Mouse (Mus musculus): ENCODE data around the gene Slc12a7. TPM values are rescaled to one million over a fixed set of nuclear protein-coding genes. Genes with fewer than 3 reads are reported as not detected.

Gene Slc12a7
- polyA plus RNA-seq (2015; fragmentation: Nextera tagmentation; extraction: Ambion mirVana) = 27.0 and 28.1 TPM in 2 replicates

DNA sequence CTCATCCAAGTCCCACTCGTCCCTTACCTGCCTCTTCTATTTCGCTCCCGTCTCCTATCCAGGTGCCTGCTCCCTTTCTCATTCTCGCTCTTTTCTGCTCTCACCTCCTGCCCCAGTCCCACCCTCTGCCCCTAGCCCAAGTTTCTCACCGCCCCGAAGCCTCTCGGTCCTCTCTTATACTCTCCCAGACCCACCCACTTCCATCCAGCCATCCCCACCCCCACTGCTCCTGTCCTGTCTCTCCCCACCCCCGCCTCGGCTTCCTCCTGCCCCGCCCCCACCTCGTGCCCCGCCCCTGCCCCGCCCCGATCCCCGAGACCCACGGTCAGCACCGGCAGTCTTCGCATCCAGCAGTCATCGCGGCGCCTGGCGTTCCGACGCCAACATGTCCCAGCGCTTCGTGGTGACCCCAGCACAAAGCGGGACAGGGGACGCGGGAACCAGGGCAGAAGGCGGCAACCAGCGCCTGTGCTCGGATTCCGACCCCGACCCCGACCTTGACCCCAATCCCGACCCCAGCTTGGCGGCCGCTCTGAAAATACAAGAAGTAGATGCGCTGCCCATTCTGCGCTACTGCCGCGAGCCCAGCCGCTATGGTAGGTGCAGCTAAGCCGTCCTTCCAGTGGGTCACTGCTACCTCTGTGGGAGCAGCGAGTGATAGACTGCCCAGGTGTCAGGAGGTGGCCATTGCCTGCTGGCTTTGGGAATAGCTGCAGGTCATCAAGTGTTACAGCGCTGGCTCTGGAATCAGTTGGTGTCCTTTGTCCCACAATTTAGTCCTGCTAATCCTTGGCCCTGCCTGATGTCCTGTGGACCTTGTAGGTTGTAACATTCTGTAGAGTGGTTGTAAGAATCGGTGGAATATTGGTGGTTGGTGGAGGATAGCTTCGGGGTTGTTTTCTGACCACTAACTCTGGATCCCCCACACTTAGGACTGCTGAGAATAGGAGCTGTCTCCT is at the start of gene Slc12a7:
Slc12a7 (plus strand) TSS at position 353 of the 959 bp plus-strand sequence.
- 4% methylated on average over 48 of the region's 48 CpGs for WGBS
- Histone ChIP-seq H3K36me3 (ENCODE audit: insufficient read depth, low read length) (no peaks in the 10 kb centered on the region), H3K4me2 (replicated peaks; ENCODE audit: low read depth, low read length) (peak within 1 kb of the TSS; percentile 80), H3K27ac (ENCODE audit: low read length) (no peak within 1 kb of the TSS), H3K27me3 (ENCODE audit: insufficient read depth, low read length) (peaks cover 10% of the 10 kb centered on the region; the same call in 1 of the 2 replicates), H3K9me3 (ENCODE audit: low read length) (no peaks in the 10 kb centered on the region), H3K4me1 (ENCODE audit: insufficient read depth, low read length) (peaks cover 11% of the 10 kb centered on the region), H3K9ac (replicated peaks; ENCODE audit: low read length) (peak within 1 kb of the TSS; percentile 34), H3K4me3 (ENCODE audit: low read length) (peak within 1 kb of the TSS; percentile 44)
- ATAC-seq (ENCODE audit: low FRiP score, low TSS enrichment) = peak; percentile 67

DNA sequence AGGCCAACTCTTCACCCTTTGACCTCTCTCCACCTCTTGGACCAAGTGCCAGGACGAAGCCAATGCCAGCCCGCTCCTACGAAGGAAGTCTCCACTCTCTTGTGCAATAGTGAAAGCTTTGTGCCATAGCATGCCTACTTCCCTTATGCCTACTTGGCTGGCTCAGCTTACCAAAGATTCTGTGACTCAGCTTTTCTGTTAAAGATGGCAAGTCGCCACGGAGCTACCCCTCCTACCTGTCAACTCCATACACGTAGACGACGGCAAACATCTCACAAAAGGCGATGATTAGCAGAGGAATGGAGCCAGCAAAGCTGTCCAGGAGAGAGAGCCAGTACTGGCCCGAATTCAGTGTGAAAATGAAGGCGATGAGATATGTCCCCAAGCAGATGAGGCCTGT is 49.2 kb upstream of the Slc12a7 start:
- 88% methylated on average over 11 of the region's 11 CpGs for WGBS
- no peaks in the 10 kb centered on the region for H3K36me3 ChIP-seq (ENCODE audit: insufficient read depth, low read length)
- H3K4me1 ChIP-seq (ENCODE audit: insufficient read depth, low read length) = peaks cover 3% of the 10 kb centered on the region; the same call in 1 of the 2 replicates
- no peak overlapping the region for H3K9ac ChIP-seq (replicated peaks; ENCODE audit: low read length)
- H3K4me3 ChIP-seq (ENCODE audit: low read length) = no peak overlapping the region
- no peak for ATAC-seq (ENCODE audit: low FRiP score, low TSS enrichment)
- no peak overlapping the region for H3K4me2 ChIP-seq (replicated peaks; ENCODE audit: low read depth, low read length)
- no peak overlapping the region for H3K27ac ChIP-seq (ENCODE audit: low read length)
- no peaks in the 10 kb centered on the region for H3K9me3 ChIP-seq (ENCODE audit: low read length)
- H3K27me3 ChIP-seq (ENCODE audit: insufficient read depth, low read length) = no peaks in the 10 kb centered on the region

DNA sequence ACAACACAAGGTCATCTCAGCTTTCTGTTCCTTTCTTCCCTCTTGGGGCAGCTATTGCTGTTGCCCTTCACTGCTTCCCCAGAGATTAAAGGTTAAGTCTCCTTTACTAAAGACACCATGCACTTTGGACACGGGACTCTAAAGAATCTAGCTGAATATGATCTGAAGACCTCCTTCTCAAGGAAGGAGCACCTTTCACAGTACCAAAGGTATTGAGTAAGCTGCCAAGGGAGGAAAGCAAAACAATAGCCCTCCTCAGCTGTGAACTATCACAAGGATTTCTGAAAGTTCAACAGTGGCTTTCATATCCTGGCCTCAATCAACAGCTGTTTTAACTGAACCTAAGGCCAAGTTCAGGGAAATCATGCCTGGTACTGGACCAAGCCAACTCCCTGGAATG is 48.5 kb upstream of the Slc12a7 start:
- Histone ChIP-seq H3K27ac (ENCODE audit: low read length) (no peak overlapping the region), H3K9me3 (ENCODE audit: low read length) (no peaks in the 10 kb centered on the region), H3K4me2 (replicated peaks; ENCODE audit: low read depth, low read length) (no peak overlapping the region), H3K36me3 (ENCODE audit: insufficient read depth, low read length) (no peaks in the 10 kb centered on the region), H3K4me3 (ENCODE audit: low read length) (no peak overlapping the region), H3K27me3 (ENCODE audit: insufficient read depth, low read length) (no peaks in the 10 kb centered on the region), H3K9ac (replicated peaks; ENCODE audit: low read length) (no peak overlapping the region), H3K4me1 (ENCODE audit: insufficient read depth, low read length) (peaks cover 3% of the 10 kb centered on the region; the same call in 1 of the 2 replicates)
- ATAC-seq (ENCODE audit: low FRiP score, low TSS enrichment) = no peak
- WGBS = 75% methylated on average over 1 of the region's 1 CpGs

DNA sequence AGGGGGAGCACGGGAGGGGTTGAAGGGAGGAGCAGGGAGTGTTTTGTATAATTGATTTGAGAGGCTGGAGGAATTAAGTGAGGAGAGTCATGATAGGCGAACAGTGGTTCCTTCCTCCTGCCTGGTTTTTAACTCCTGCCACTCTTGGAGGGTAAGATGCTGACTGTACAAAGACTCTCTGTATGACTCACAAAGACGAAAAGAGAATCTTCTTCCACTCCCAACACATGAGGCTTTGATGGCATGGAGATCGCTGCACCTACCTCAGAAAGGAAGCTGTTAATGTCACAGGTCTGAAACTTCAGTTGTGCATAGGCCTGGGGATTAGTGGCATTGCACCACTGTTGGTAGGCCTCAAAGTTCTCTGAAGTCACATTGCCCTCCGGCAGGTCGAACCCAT is 47.4 kb upstream of the Slc12a7 start:
- H3K4me3 ChIP-seq (ENCODE audit: low read length) = no peak overlapping the region
- H3K4me1 ChIP-seq (ENCODE audit: insufficient read depth, low read length) = no peaks in the 10 kb centered on the region
- no peak overlapping the region for H3K4me2 ChIP-seq (replicated peaks; ENCODE audit: low read depth, low read length)
- no peaks in the 10 kb centered on the region for H3K9me3 ChIP-seq (ENCODE audit: low read length)
- no peak overlapping the region for H3K27ac ChIP-seq (ENCODE audit: low read length)
- H3K36me3 ChIP-seq (ENCODE audit: insufficient read depth, low read length) = no peaks in the 10 kb centered on the region
- no peak overlapping the region for H3K9ac ChIP-seq (replicated peaks; ENCODE audit: low read length)
- no peak for ATAC-seq (ENCODE audit: low FRiP score, low TSS enrichment)
- H3K27me3 ChIP-seq (ENCODE audit: insufficient read depth, low read length) = no peaks in the 10 kb centered on the region
- WGBS = 76% methylated on average over 6 of the region's 6 CpGs

DNA sequence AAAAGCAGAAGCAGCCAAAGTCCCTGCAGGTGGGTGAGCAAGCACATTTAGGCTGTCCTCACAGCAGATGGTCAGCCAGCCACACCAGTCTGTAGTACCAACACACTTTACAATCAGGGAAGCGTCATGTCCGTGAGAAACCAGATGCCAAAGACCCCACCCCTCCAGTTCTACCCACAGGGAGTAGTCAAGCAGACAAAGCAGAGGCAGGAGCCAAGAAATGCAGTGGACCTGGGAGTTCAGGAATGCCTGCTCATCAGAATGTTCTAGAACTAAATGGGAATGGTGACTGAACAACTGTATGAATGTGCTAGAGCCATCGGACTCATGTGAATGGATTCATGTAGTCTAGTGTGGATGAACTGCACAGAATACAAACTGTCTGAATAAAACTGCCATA is 45.3 kb upstream of the Slc12a7 start:
- no peak overlapping the region for H3K4me2 ChIP-seq (replicated peaks; ENCODE audit: low read depth, low read length)
- 34% methylated on average over 3 of the region's 3 CpGs for WGBS
- H3K9ac ChIP-seq (replicated peaks; ENCODE audit: low read length) = no peak overlapping the region
- H3K9me3 ChIP-seq (ENCODE audit: low read length) = no peaks in the 10 kb centered on the region
- H3K27ac ChIP-seq (ENCODE audit: low read length) = no peak overlapping the region
- H3K4me1 ChIP-seq (ENCODE audit: insufficient read depth, low read length) = no peaks in the 10 kb centered on the region
- no peak overlapping the region for H3K4me3 ChIP-seq (ENCODE audit: low read length)
- ATAC-seq (ENCODE audit: low FRiP score, low TSS enrichment) = no peak
- H3K27me3 ChIP-seq (ENCODE audit: insufficient read depth, low read length) = no peaks in the 10 kb centered on the region
- H3K36me3 ChIP-seq (ENCODE audit: insufficient read depth, low read length) = no peaks in the 10 kb centered on the region

DNA sequence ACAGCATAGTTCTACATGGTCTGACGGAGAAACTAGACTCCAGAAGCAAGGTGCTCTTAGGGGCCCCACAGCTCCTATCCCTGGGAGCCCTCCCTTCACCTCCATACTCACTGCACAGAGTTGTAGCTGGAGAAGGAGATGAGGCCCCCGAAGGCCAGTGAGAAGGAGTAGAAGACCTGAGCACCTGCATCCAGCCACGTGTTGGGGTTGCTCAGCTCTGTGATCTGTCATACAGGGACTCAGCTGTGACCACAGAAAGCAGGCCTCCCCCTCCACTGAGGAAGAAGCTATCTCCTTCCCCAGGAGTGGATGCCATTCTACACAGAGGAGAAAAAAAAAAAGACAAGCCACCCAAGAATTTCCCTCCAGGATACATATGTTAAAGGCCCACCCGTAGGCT is 44.0 kb upstream of the Slc12a7 start:
- H3K4me1 ChIP-seq (ENCODE audit: insufficient read depth, low read length) = no peaks in the 10 kb centered on the region

DNA sequence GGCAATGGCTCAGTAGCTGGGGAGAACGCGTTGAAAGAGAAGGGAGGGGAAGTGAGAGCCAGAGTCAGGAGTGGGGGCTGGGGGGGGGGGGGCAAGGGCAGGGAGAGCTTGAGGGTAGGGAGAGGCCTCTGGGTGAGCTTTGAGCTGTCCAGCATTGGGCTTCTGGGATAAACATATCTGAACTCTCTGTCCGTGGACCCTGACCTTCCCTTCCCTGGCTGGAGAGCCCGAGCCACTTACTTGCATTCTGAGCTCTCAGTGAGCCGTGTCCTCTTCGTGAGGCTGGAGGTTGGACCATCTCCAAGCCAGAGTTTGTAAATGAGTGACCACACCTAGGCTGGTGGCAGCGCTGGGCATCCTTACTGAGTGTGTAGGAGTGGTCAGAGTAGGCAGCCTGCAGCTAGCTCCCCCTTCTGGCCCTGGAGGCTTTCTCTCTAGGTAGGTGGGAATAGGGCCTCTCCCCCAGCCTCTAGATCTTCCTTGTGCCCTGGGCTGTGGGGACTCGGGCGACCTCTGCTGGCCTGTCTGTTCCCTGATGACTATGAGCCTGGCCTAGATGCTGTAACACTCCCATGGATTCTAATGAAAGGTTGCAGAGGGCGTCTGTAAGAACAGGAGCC is 40.5 kb upstream of the Slc12a7 start:
- no peak overlapping the region for H3K4me3 ChIP-seq (ENCODE audit: low read length)
- WGBS = 24% methylated on average over 10 of the region's 10 CpGs
- H3K9ac ChIP-seq (replicated peaks; ENCODE audit: low read length) = no peak overlapping the region
- ATAC-seq (ENCODE audit: low FRiP score, low TSS enrichment) = peak; percentile 99
- H3K9me3 ChIP-seq (ENCODE audit: low read length) = no peaks in the 10 kb centered on the region
- no peaks in the 10 kb centered on the region for H3K36me3 ChIP-seq (ENCODE audit: insufficient read depth, low read length)
- H3K4me2 ChIP-seq (replicated peaks; ENCODE audit: low read depth, low read length) = 0 out of 2 replicates have a peak overlapping the region, but pooled peaks have one; percentile 1
- no peaks in the 10 kb centered on the region for H3K27me3 ChIP-seq (ENCODE audit: insufficient read depth, low read length)
- H3K27ac ChIP-seq (ENCODE audit: low read length) = peak overlapping the region; percentile 81
- H3K4me1 ChIP-seq (ENCODE audit: insufficient read depth, low read length) = no peaks in the 10 kb centered on the region

More for the DNA sequence above, 44.0 kb upstream of the Slc12a7 start:
- WGBS = 81% methylated on average over 4 of the region's 4 CpGs
- Histone ChIP-seq H3K36me3 (ENCODE audit: insufficient read depth, low read length) (no peaks in the 10 kb centered on the region), H3K27me3 (ENCODE audit: insufficient read depth, low read length) (no peaks in the 10 kb centered on the region), H3K9me3 (ENCODE audit: low read length) (no peaks in the 10 kb centered on the region), H3K4me2 (replicated peaks; ENCODE audit: low read depth, low read length) (no peak overlapping the region), H3K9ac (replicated peaks; ENCODE audit: low read length) (no peak overlapping the region), H3K4me3 (ENCODE audit: low read length) (no peak overlapping the region), H3K27ac (ENCODE audit: low read length) (no peak overlapping the region)
- no peak for ATAC-seq (ENCODE audit: low FRiP score, low TSS enrichment)

DNA sequence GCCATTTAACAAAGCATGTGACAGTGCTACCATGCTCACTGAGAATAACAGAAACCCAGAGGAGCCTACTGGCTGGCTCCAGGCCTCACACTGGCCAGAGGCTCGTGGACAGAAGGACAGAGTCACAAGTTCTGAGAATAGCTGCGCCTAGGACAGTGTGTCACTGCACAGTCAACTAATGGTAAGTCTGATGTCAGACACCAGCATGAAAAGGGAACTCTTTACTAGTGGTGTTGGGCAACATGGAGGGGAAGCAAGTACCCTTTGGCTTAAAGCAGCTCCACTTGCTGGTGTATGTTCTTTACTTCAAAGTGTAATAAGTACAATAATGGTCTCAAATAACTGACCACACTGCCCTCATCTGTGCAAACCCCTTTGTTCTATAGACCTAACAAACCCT is 39.6 kb upstream of the Slc12a7 start:
- no peaks in the 10 kb centered on the region for H3K36me3 ChIP-seq (ENCODE audit: insufficient read depth, low read length)
- no peak overlapping the region for H3K27ac ChIP-seq (ENCODE audit: low read length)
- no peaks in the 10 kb centered on the region for H3K4me1 ChIP-seq (ENCODE audit: insufficient read depth, low read length)
- H3K4me2 ChIP-seq (replicated peaks; ENCODE audit: low read depth, low read length) = no peak overlapping the region
- H3K27me3 ChIP-seq (ENCODE audit: insufficient read depth, low read length) = no peaks in the 10 kb centered on the region
- 58% methylated on average over 2 of the region's 2 CpGs for WGBS
- H3K9me3 ChIP-seq (ENCODE audit: low read length) = no peaks in the 10 kb centered on the region
- no peak for ATAC-seq (ENCODE audit: low FRiP score, low TSS enrichment)
- no peak overlapping the region for H3K9ac ChIP-seq (replicated peaks; ENCODE audit: low read length)
- no peak overlapping the region for H3K4me3 ChIP-seq (ENCODE audit: low read length)

DNA sequence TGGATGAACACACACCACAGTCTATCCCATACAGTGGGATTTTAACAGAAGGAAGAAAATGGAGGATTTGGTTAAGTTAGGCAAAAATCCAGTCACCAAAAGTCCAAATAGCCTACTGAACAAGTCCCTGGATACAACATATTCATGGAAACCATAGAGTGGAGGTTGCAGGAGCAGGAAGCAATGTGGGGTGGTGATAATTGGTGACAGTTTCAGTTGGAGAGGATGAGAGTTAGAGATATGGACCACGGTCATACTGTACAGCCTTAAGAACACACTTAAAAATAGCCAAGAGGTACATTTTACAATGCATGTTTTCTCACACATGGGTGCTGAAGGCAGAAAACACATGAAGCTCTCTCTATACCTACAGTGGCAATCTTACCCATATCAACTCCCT is 37.9 kb upstream of the Slc12a7 start:
- no peaks in the 10 kb centered on the region for H3K9me3 ChIP-seq (ENCODE audit: low read length)
- ATAC-seq (ENCODE audit: low FRiP score, low TSS enrichment) = no peak
- WGBS = 77% methylated on average over 1 of the region's 1 CpGs
- H3K27ac ChIP-seq (ENCODE audit: low read length) = no peak overlapping the region
- no peak overlapping the region for H3K9ac ChIP-seq (replicated peaks; ENCODE audit: low read length)
- no peak overlapping the region for H3K4me2 ChIP-seq (replicated peaks; ENCODE audit: low read depth, low read length)
- no peaks in the 10 kb centered on the region for H3K27me3 ChIP-seq (ENCODE audit: insufficient read depth, low read length)
- no peak overlapping the region for H3K4me3 ChIP-seq (ENCODE audit: low read length)
- no peaks in the 10 kb centered on the region for H3K36me3 ChIP-seq (ENCODE audit: insufficient read depth, low read length)
- H3K4me1 ChIP-seq (ENCODE audit: insufficient read depth, low read length) = no peaks in the 10 kb centered on the region

DNA sequence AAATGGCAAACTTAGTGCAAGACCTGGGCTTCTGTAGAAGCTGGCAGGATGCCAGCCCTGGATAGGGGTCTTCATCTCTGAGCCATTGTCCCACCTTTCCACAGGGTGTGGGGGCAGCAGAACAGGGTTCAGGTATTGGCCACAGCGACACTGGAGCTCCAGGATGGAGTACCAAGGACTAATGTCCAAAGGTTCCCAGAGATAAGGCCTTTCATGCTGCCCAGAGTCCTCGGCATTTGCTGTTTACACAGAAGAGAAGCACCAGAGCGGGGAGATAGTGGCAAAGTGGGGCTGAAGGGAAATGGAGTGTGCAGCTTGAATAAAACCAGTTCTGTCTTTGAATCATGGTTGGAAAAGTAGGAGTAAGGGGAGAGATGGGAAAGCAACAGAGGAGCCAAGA is 36.4 kb upstream of the Slc12a7 start:
- no peak overlapping the region for H3K4me2 ChIP-seq (replicated peaks; ENCODE audit: low read depth, low read length)
- H3K36me3 ChIP-seq (ENCODE audit: insufficient read depth, low read length) = no peaks in the 10 kb centered on the region
- no peaks in the 10 kb centered on the region for H3K27me3 ChIP-seq (ENCODE audit: insufficient read depth, low read length)
- no peak for ATAC-seq (ENCODE audit: low FRiP score, low TSS enrichment)
- H3K27ac ChIP-seq (ENCODE audit: low read length) = no peak overlapping the region
- no peaks in the 10 kb centered on the region for H3K9me3 ChIP-seq (ENCODE audit: low read length)
- H3K4me1 ChIP-seq (ENCODE audit: insufficient read depth, low read length) = no peaks in the 10 kb centered on the region
- WGBS = 68% methylated on average over 3 of the region's 3 CpGs
- H3K9ac ChIP-seq (replicated peaks; ENCODE audit: low read length) = no peak overlapping the region
- H3K4me3 ChIP-seq (ENCODE audit: low read length) = no peak overlapping the region
